Mouse (Mus musculus): ENCODE results near the gene Cpa5. TPM values are rescaled to one million over a fixed set of nuclear protein-coding genes. Genes with fewer than 3 reads are reported as not detected.
A peak's percentile ranks its signal among the peaks of the same experiment; 100 is the strongest.

Gene Cpa5
- polyA plus RNA-seq, 1 experiment from 2014 or later, result not detected

DNA sequence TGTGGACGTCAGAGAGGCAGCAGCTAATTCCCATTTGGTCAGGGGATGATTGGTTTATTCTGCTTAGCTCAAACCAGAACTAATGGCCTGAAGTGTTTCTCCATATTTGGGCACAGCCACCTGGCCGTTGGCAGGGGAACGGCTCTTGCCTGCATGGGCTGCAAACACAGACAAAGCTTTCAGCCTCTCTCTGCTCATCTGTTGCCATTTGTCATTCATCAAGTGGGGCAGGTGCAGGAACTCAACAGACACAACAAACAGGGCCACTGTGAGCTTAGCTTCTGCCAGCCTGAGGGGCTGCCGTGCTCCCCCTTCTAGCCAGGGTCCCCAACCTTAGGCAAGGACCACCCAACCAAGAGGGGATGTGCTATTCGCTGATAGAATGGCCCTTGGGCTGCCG, 17.3 kb downstream of the Cpa5 start:
- Histone ChIP-seq H3K9ac (no peak overlapping the region), H3K36me3 (no peaks in the 10 kb centered on the region), H3K4me1 (replicated peaks) (peaks cover 12% of the 10 kb centered on the region), H3K4me2 (no peak overlapping the region), H3K4me3 (no peak overlapping the region), H3K9me3 (no peaks in the 10 kb centered on the region), H3K27ac (peak overlapping the region; percentile 69), H3K27me3 (no peaks in the 10 kb centered on the region)
- ATAC-seq (ENCODE audit: low FRiP score), result peak; percentile 73; the same call in 1 of the 2 replicates
- 38% methylated on average over 6 of the region's 6 CpGs for WGBS

DNA sequence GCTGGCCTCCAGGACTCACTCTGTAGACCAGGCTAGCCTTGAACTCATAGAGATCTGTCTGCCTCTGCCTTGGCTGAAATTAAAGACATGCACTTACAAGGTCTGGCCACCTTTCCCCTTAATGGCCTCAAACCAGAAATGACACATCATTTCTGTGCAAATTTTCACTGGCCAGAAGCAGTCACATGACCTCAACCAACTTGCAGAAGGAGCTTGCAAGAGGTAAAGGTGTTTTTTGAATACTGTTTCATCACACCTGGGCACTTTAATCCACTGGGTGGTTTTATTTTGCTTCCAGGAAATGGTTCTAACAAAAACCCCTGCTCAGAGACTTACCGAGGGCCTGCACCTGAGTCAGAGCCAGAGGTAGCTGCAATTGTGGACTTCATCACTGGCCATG, 19.2 kb downstream of the Cpa5 start:
- ATAC-seq (ENCODE audit: low FRiP score), result no peak
- WGBS, result 91% methylated on average over 1 of the region's 1 CpGs
- H3K27ac ChIP-seq, result no peak overlapping the region
- H3K9ac ChIP-seq, result no peak overlapping the region
- no peaks in the 10 kb centered on the region for H3K27me3 ChIP-seq
- H3K4me2 ChIP-seq, result no peak overlapping the region
- peaks cover 12% of the 10 kb centered on the region for H3K4me1 ChIP-seq (replicated peaks)
- no peaks in the 10 kb centered on the region for H3K9me3 ChIP-seq
- H3K4me3 ChIP-seq, result no peak overlapping the region
- no peaks in the 10 kb centered on the region for H3K36me3 ChIP-seq

DNA sequence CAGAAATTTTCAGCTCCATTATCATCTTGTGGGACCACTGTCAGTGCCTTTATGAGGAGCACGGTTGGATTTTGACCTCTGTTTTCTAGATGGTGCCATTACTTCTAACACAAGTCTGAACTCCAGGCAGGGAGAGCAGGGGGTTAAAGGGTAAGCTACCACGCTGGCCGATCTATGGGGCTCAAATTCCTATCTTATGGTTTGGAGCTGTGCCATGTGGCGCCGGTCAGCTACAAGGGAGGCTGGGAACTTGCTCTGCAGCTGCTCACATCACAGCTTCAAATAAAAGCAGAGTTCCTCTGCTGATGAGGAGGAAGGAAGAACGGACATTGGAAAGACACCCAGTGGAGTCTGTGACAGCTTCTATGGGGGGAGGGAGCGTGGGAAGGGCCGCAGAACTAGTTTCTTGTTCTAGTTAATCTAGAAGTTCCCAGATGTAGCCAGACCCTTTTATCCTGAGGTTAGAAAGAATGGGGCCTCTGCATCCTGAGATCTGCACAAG, 24.6 kb downstream of the Cpa5 start:
- WGBS, result 44% methylated on average over 8 of the region's 8 CpGs
- Histone ChIP-seq H3K4me3 (no peak overlapping the region), H3K27ac (0 out of 2 replicates have a peak overlapping the region, but pooled peaks have one; percentile 8), H3K9ac (no peak overlapping the region), H3K36me3 (no peaks in the 10 kb centered on the region), H3K27me3 (no peaks in the 10 kb centered on the region), H3K4me1 (replicated peaks) (peaks cover 7% of the 10 kb centered on the region; the same call in 1 of the 2 replicates), H3K4me2 (no peak overlapping the region), H3K9me3 (no peaks in the 10 kb centered on the region)
- ATAC-seq (ENCODE audit: low FRiP score), result no peak

DNA sequence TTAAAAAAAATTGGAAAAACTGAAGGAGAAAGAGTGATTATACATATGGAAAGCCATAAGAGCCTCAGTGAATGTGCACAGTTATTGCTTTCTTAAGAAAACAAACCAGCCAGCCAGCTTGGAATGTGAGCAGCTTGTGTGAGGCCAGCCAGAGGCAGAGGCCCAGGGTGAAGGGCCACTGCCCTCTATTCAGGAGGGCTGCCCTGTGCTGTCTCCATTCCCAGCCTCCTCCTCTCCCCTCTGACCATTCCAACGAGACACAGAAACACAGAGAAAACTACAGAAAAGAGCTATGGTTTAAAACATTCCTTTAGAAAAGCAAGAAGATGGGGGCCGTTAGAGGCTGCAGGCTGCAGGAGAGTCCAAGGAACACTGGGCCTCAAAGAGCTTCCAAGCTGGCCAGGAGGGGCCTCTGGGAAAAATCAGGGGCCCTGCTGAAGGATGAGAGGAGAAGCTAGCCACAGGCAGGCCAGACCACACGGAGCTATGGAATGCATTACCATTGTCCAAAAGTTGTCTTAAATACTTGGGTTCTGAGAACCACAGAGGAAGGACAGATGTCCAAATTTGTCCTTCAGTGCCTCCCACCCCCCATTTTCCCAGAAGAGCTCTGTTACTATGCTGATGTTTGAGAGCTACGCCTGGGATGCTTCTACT, 25.5 kb downstream of the Cpa5 start:
- H3K9ac ChIP-seq, result no peak overlapping the region
- H3K27me3 ChIP-seq, result no peaks in the 10 kb centered on the region
- ATAC-seq (ENCODE audit: low FRiP score), result no peak
- no peak overlapping the region for H3K4me3 ChIP-seq
- peaks cover 7% of the 10 kb centered on the region; the same call in 1 of the 2 replicates for H3K4me1 ChIP-seq (replicated peaks)
- no peaks in the 10 kb centered on the region for H3K9me3 ChIP-seq
- H3K27ac ChIP-seq, result peak overlapping the region; percentile 67
- no peaks in the 10 kb centered on the region for H3K36me3 ChIP-seq
- 30% methylated on average over 4 of the region's 4 CpGs for whole genome bisulfite sequencing
- no peak overlapping the region for H3K4me2 ChIP-seq

DNA sequence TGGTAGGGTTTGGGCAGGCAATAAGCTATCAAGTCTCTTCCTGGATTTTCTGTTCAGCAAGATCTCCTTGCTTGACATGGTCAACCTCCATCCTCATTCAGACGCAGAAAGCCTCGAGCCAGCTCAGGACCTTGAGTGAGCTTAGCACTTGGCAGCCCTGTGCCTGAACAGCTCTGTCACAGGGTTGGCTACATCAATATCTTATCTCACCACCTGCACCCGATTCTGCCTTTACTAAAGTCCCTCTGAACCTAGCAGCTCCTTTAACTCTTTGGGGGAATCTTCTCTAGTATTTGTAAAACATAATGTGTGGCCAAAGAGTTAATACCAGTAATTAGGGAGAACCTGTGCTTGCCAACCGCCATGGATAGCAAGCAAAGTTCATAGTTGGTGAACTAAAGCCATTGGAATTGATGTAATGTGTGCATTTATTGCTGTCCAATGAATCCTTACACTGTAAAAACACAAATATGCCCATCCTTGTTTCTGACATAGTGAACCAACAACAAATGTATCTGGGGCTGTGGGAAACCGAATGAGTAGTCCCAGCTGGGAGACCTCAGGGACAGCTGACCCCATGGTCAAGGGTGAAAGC, 28.0 kb downstream of the Cpa5 start, which contains the start of gene Cpa1:
Gene Cpa1, plus strand, starts transcription at position 545 of the 595 bp plus-strand sequence.
- H3K36me3 ChIP-seq, result no peaks in the 10 kb centered on the region
- H3K27ac ChIP-seq, result no peak within 1 kb of the TSS
- H3K4me2 ChIP-seq, result no peak within 1 kb of the TSS
- no peaks in the 10 kb centered on the region for H3K9me3 ChIP-seq
- peaks cover 7% of the 10 kb centered on the region; the same call in 1 of the 2 replicates for H3K4me1 ChIP-seq (replicated peaks)
- ATAC-seq (ENCODE audit: low FRiP score), result no peak
- no peaks in the 10 kb centered on the region for H3K27me3 ChIP-seq
- no peak within 1 kb of the TSS for H3K4me3 ChIP-seq
- H3K9ac ChIP-seq, result no peak within 1 kb of the TSS
- 91% methylated on average over 5 of the region's 5 CpGs for WGBS

DNA sequence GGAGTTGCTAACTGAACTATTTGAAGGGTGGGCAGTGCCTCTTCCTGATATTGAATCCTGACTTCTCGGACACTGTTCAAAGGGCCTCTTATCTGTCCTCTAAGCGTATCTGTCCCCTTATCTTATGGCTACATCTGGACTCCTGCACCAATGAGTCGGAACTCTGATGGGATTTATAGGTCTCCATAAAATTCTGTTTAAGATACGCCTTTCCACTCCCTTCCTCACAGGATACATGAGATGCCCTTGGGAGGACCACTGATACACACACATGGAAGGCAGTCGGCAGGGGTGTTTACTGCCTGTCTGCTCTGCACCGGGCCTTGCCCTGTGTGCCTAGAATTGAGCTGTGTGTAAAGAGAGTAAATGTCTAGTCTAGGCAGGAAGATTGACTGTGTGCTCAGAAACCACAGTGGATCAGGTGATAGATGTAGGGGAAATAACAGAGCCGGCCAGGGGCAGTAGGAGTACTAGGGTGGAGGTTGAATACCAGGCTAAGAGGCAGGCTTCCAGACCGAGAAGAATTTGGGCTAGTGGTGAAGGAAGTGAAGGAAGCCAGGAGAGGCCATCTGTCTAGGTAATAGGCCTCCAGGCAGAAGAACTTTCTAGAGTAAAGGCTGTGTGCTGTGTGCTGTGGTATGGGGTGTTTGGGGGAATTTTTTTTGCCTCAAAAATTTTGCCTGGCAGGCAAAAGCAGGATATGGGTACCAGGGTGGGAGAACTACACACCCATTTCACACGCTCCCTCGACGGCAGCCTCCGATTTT, 33.1 kb downstream of the Cpa5 start:
- Histone ChIP-seq H3K4me2 (no peak overlapping the region), H3K27ac (0 out of 2 replicates have a peak overlapping the region, but pooled peaks have one; percentile 44), H3K27me3 (no peaks in the 10 kb centered on the region), H3K4me1 (replicated peaks) (peaks cover 17% of the 10 kb centered on the region), H3K9me3 (no peaks in the 10 kb centered on the region), H3K4me3 (no peak overlapping the region), H3K36me3 (no peaks in the 10 kb centered on the region), H3K9ac (no peak overlapping the region)
- 85% methylated on average over 12 of the region's 12 CpGs for WGBS
- no peak for ATAC-seq (ENCODE audit: low FRiP score)

DNA sequence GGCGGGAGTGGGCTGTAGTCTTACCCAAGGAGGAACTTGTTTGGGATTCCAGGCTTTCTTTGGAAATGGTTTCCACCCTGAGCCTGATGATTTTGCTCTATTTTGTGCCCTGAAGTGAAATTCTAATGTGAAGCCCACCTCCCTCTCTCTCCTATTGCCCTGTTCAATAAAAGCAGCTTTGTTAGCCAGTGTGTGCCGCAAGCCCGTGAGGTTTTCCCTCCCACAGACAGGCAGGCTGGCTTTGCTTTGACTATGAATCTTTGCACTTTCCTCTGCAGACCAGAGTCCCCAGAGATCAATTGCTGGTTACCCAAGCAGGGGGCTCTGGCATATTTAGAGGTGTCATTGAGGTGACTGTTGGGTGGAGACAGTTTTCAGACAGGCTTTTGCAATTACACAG, 33.7 kb downstream of the Cpa5 start:
- H3K9ac ChIP-seq, result no peak overlapping the region
- no peaks in the 10 kb centered on the region for H3K36me3 ChIP-seq
- no peak overlapping the region for H3K4me2 ChIP-seq
- H3K27me3 ChIP-seq, result no peaks in the 10 kb centered on the region
- WGBS, result 55% methylated on average over 3 of the region's 3 CpGs
- no peak overlapping the region for H3K4me3 ChIP-seq
- ATAC-seq (ENCODE audit: low FRiP score), result no peak
- 0 out of 2 replicates have a peak overlapping the region, but pooled peaks have one; percentile 44 for H3K27ac ChIP-seq
- H3K4me1 ChIP-seq (replicated peaks), result peaks cover 19% of the 10 kb centered on the region
- no peaks in the 10 kb centered on the region for H3K9me3 ChIP-seq

DNA sequence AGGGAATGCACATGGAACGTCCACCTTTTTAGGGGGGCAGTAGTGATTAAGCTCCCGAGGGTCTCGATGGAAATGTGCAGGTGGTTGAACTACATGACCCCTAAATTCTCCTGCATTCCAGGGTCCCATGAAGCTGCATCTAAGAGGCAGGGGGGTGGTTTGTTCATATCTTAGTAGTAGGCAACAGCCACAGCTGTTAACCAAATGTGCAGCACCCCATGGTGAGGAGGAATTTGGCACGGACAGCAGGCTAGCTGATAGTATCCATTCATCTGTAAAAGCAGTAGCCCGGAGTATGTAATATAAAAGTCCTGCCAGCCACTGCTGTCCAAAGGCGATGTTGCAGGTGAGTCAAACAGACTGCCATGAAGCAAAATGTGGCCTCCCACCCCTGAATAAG, 34.6 kb downstream of the Cpa5 start:
- WGBS, result 70% methylated on average over 6 of the region's 6 CpGs
- H3K9ac ChIP-seq, result no peak overlapping the region
- H3K4me2 ChIP-seq, result no peak overlapping the region
- no peak overlapping the region for H3K27ac ChIP-seq
- no peaks in the 10 kb centered on the region for H3K9me3 ChIP-seq
- H3K4me3 ChIP-seq, result no peak overlapping the region
- H3K36me3 ChIP-seq, result no peaks in the 10 kb centered on the region
- no peak for ATAC-seq (ENCODE audit: low FRiP score)
- no peaks in the 10 kb centered on the region for H3K27me3 ChIP-seq
- H3K4me1 ChIP-seq (replicated peaks), result peaks cover 26% of the 10 kb centered on the region

DNA sequence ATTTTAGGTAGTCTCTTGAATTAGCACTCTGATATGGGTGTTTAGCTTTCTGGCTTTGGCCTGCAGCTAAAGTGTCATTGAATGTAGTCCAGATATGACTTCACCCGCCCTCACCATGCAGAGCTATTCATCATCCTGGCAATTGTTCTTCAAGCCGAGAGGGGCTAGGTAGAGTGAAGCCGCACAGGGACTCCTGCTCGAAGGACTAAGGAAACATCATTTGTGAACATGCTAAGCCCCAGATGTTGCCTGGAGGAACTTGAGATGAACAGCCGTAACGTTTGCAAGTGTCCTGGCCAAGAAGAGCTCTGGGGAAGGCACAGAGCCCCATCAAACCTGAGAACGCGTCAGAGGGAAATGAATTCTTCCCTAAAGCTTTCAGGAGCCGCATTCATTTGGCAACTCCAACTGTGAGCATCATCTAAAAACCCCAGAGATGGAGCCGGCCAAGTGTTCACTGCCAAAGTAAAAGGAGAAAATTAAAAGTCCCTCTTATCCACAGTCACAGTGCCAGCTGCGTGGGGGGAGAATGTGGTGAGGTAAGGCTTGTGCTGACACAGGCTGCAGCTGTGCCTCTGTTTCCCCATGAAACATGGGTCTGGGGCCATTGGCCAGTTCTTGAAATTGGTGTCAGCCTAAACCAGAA, 39.0 kb downstream of the Cpa5 start:
- Histone ChIP-seq H3K9ac (no peak overlapping the region), H3K36me3 (no peaks in the 10 kb centered on the region), H3K27ac (peak overlapping the region; percentile 66; the same call in 1 of the 2 replicates), H3K9me3 (no peaks in the 10 kb centered on the region), H3K4me1 (replicated peaks) (peaks cover 42% of the 10 kb centered on the region), H3K4me3 (no peak overlapping the region), H3K4me2 (no peak overlapping the region), H3K27me3 (no peaks in the 10 kb centered on the region)
- no peak for ATAC-seq (ENCODE audit: low FRiP score)
- 59% methylated on average over 11 of the region's 11 CpGs for WGBS

DNA sequence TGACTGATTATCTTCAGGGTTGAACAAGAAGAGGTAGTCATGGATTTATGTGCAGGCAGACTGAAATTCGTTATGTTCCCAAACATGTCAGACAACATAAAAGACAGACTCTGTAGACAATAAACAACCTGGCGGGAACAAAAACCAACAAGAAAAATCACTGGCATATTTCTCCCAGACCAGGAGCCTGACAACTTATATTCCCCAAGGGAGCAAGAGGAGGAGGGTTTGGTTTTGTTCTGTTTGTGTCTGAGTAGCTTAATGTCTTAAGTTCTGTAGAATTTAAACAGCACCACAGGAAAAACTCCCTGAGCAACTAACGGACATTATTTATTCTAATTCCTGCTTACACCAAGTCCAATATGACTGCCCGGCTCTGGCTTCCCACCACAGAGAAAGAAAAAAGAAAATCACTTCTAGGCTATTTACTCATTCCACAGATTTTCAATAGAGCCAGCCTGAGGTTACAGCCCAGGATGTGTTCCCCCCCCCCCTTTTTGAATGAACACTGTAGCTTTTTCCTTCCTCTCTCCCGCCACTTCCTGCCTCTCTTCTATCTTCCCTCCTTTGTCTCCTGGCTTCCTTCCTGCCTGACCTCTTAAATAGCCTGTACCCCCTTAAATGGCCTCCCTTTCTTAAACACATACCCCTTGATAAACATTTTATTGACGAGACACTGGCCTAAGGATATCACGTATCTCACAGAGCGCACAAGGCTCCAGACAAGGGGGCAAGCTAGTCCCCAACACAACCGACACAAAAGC, 41.8 kb downstream of the Cpa5 start:
- no peak overlapping the region for H3K4me3 ChIP-seq
- H3K9me3 ChIP-seq, result no peaks in the 10 kb centered on the region
- no peaks in the 10 kb centered on the region for H3K36me3 ChIP-seq
- H3K9ac ChIP-seq, result no peak overlapping the region
- no peak for ATAC-seq (ENCODE audit: low FRiP score)
- no peak overlapping the region for H3K4me2 ChIP-seq
- 52% methylated on average over 9 of the region's 9 CpGs for WGBS
- H3K4me1 ChIP-seq (replicated peaks), result peaks cover 53% of the 10 kb centered on the region
- H3K27me3 ChIP-seq, result no peaks in the 10 kb centered on the region
- peak overlapping the region; percentile 80 for H3K27ac ChIP-seq

DNA sequence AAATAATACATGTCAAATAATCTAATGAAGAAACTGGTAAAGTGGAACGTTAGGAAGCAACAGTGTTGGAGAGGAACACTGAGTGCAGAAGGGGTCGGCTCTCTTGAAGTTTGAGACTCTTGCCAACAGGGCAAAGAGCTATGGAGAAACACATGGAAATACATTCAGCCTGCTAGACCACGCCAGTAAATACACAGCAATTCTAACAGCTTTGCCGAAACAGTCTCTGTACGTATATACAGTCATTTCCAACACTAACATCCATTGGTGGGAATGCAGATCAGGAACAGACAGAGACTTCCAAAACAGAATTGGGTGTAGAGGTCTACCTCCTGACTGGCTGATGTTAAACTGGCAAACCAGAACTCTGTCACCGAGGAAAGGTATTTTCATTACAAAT, 42.7 kb downstream of the Cpa5 start:
- no peaks in the 10 kb centered on the region for H3K36me3 ChIP-seq
- H3K9ac ChIP-seq, result no peak overlapping the region
- no peaks in the 10 kb centered on the region for H3K27me3 ChIP-seq
- peaks cover 53% of the 10 kb centered on the region for H3K4me1 ChIP-seq (replicated peaks)
- H3K4me2 ChIP-seq, result no peak overlapping the region
- 82% methylated on average over 6 of the region's 6 CpGs for WGBS
- H3K9me3 ChIP-seq, result no peaks in the 10 kb centered on the region
- no peak for ATAC-seq (ENCODE audit: low FRiP score)
- no peak overlapping the region for H3K4me3 ChIP-seq
- H3K27ac ChIP-seq, result peak overlapping the region; percentile 80
